Mouse (Mus musculus) adrenal gland, adult 18-20 months (tissue): ENCODE data around the gene Ttyh3. TPM values are rescaled to one million over a fixed set of nuclear protein-coding genes. Genes with fewer than 3 reads are reported as not detected.
A peak's percentile ranks its signal among the peaks of the same experiment; 100 is the strongest.
"Not testable (repeated sequence)": the region's sequence is repeated elsewhere in the genome, so short reads cannot be mapped to it uniquely, and the experiment has no call there.

ENCODE experiments used
- DNase-seq, 2 experiments: peaks; one replicate each; pipeline ENCODE4 v3.0.0; 2021 to 2022; ENCODE audit warnings: low spot score in 2 of 2
- long read RNA-seq, 2 experiments: library from polyadenylated mRNA; stranded (forward); transcript quantifications; one replicate each; pipeline ENCODE4 v2.0.0; 2021
- total RNA-seq, 2 experiments: library from RNA; stranded (reverse); gene quantifications; 1 replicate in 1 of 2; 2 replicates in 1 of 2; pipeline ENCODE4 v1.2.3; 2021

Gene Ttyh3
- 10 to 100 TPM; 26.5 to 70.6 TPM for total RNA-seq
- long read RNA-seq, experiment 1, full-length matches to known transcripts = 5 of 12 reads
- long read RNA-seq, experiment 1, partial matches to known transcripts = 2 of 12 reads
- long read RNA-seq, experiment 1, other reads (novel, unspliced or antisense) = 5 of 12 reads
- long read RNA-seq, experiment 2, partial matches to known transcripts = 0 of 11 reads
- long read RNA-seq, experiment 2, other reads (novel, unspliced or antisense) = 11 of 11 reads

DNA sequence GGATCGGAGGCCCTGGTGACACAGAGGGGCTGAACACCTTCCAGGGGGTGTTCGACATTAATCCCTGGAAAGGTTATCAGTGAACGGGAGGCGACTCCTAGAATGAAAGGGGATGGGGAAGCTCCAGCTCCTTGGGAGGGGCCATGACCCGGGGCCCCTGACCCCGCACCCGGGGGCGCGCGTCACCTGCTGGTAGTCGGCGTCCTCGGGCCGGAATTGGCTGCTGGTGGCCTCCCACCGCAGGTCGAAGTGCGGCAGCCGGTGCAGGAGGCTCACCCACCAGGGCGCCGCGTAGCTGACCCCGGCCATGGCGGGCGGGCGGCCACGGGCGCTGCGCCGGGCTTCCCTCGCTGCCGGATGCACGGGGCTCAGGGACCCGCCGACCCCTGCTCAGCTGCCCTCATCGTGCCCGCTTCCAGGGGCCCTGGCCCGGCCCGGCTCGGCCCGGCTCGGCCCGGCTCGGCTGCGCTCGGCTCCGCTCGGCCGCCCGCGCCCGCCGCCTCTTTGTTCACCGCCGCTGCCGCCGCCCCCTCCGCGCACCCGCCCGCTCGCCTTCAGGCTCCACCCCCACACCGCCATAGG lies at the start of gene Ttyh3:
Gene Ttyh3 (minus strand): TSS at position 513 of the 582 bp plus-strand sequence.
- DNase-seq = no peak

DNA sequence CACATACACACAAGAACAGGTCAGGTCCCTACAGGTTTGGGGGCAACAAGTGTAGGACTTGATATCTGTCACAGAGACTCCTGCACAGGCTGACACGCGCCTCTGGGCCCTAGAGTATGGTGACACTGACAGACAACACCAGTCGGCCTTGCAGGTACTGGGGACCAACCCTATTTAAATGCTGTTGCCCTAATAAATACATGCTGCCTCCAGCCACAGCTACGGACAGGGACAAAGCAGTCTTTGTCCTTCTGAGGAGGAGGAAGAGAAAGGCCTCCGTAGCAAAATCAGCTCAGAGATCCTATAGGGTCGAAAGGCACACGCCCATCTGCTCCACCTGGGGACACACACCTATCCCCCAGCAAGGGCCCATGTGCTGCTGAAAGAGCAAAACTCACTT lies 47.2 kb upstream of the Ttyh3 start:
- no peak for DNase-seq

DNA sequence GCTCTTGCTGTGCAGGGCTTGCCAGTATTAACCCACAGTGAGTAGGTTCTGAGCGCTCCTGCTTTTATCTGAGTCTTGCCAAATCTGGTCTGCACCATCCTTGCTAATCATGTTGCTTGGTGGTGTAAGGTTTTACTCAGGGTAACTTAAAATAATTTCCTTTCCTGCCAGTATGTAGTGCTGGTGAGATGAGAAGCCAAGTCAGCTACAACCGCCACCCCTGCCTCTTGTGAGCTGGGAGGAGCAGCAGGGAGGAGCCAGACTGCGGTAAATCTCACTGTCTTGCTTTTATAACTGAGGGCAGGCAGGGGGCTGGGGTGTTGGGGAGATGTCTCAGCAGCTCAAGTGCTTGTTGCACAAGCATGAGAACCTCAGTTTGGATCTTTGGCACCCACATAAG lies 39.6 kb upstream of the Ttyh3 start:
- no peak for DNase-seq

DNA sequence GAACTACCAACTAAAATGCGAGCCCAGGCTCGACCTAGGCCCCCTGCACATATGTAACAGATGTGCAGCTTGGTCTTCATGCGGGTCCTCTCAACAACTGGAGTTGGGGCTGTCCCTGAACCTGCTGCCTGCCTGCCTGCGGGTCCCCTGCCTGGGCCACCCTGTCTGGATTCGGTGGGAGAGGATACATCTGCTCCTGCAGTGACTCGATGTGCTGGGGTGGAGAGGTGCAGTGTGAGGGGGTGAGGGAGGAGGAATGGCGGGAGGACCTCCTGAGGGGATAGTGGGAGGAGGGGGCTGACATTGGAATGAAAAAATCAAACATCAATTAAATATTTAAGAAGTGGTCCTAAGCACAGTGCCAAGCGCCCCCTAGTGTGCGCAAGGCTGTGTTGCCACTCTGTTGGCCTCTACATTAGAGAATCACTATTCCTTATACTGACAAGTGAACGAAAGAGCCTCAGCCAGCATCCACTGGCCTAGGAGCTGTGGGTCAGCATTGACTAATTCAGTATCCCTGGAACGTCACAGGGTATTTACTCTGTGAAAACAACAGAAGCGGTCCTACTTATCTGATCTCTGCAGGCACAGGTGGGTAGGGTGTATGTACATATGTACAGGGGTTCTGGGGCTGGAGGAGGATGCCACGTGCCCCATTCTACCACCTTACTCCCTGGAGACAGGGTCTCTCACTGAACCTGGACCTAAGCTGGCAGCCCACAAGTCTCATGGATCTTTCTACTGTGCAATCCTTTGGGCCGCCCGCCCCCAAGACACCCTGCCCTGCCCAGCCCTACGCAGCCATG lies 35.7 kb upstream of the Ttyh3 start:
- DNase-seq = peak; percentile 29 to 46

DNA sequence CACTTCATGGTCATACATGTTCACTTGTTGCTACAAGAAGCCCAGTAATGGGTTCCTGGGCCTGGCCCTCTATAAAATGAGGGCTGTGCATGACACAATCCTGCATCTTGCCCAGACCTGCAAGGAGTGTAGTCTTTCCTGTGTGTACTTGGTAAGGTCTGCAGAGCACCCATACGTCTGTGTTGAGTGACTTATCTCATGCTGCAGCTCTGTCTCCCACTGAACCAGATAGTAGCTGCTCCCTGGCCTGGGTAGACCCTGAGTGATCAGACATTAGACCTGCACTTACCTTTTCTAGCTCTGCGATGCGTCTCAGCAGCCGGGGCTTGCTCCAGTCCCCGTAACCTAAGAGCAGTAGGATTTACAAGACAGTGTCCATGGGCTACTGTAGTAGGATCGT lies 33.3 kb upstream of the Ttyh3 start:
- DNase-seq = no peak

DNA sequence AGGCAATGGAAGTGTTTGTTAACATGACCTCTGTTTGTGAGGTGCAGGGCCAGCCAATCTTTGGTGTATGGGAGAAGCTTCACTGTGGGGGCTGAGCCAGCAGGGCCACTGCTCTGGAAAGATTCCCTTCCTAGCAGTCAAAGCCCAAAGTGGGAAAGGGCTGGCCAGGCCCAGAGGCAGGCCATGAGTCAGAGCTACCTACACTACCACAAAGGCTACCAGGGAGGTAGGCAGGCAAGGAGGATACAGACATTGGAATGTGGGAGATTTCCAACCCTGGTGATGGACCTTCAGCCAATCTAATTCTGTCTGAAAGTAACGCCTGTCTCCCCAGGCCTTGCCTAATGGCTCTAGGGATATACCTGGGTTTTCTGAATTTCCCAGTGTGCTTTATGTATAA lies 32.1 kb upstream of the Ttyh3 start:
- no peak for DNase-seq

DNA sequence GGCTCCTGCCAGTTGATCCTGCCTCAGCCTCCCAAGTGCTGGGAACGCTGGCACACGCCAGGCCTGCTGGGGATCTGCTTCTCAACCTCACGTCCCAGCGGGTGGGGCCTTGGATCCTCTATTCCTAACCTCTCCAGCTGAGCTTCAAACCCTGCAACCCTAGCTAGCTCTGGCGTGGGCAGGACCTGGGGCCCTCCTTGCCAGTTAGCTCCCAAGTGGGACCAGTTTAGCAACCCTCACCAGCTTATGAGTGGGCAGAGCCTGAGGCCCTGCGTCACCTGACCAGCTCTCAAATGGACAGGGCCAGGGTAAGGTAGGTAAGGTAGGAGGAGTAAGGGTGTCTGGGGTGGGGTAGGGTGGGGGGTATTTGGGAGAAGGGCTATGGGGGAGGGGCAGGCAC lies 31.2 kb upstream of the Ttyh3 start:
- DNase-seq = no peak

DNA sequence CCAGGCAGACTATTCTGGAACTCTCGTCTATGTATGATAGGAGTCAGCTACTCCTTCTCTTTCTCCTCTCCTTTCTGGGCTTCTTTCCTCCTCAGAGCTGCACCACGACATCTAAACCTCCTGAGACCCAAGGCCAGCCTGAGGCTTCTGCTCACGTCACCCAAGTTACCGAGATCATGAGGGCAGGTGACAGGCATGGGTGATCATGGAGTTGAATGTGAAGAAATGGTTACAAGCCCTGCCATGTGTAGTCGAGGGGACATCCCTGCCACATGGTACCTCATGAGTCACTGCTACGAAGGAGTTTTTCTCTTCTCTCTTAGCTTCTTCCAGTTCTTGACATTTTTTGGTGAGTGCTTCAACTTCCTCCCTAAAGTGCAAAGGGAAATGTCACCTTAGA lies 28.3 kb upstream of the Ttyh3 start:
- DNase-seq = no peak

DNA sequence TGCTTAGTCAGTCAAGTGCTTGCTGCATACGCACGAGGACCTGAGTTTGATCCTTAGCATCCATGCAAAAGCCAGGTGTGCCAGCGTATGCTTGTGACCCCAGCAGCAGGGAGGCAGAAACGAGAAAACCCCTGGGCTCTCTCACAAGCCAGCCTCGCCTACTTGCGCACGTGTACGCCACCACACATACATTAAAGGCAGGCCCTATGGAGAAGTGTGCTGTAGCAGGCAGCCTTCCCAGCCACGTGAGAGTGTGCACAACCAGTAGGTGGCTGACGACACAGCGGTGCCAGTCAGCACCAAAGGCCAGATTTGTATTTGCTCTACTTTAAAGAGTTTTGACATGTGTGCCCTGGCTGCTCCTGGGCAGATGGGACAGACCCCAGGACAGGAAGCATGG lies 26.8 kb upstream of the Ttyh3 start:
- no peak for DNase-seq

DNA sequence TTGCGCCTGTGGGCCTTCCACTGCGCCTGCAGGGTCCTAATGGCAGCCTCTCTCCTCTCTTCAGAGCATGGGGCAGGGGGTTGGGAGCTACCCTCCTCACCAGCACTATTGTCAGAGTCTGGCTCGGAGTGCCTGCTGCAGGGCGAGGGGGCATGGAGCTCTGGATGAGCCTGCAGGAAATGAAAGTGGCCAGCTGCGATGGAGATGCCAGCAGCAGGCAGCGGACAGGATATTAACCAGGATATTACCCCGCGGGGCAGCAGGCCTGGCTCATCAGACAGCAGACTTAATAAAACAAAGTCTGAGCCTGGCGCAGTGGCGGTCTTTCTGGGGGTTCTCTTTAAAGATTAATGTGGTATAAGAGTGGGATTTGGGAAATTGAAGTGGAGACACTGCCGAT lies 26.2 kb upstream of the Ttyh3 start:
- no peak for DNase-seq

DNA sequence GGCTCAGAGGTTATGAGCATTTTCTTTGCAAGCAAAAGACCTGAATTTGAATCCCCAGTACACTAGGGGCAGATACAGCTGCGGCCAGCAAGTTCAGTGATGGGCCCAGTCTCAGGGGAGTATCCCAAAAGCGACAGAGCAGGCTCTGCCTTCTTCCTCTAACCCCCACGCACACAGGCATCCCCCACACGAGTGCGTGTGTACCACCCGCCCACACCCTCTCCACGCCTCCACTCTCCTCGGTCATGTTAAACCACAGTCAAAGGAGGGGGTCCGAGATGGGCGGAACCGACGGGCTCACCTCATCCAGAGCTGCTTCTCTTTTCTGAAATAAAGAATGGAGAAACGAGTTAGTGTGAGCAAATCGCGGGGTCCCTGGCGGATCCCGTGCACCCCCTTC lies 25.2 kb upstream of the Ttyh3 start:
- no peak for DNase-seq

DNA sequence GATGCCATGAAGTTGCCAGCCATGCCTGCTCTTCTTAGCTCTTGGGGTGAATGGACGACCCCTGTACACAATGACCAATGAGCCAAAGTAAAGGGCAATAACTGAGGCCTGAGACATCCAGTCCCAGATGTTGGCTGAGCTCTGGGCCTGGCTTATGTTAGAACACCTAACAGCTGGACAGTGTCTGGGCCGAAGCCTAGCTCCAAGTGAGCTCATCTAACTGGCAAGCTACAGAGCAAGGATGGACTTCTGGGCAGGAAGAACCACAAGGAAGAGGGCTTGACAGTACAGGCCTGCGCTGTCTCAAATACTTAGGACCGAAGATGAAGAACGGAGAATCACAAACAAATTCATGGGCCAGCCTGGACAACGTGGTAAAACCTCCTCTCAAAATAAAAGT lies 23.8 kb upstream of the Ttyh3 start:
- DNase-seq = not testable (repeated sequence)

DNA sequence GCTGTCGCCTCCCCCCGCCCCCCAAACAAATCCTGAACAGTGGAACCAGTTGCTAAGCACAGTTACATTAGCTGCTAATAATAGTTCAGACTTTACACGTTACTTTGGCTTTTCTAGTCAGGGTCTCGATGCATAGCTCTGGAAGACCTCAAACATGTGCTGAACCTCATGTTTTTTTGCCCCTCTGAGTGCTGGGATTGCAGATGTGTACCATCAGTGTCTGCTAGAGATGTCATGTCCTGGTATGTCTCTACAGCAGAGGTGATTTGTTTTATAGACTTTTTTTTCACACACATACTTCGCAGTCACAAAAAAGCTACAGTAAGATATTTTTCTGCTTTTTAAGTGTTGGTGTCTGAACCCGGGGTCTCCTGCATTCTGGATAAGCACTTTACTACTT lies 23.3 kb upstream of the Ttyh3 start:
- DNase-seq = no peak

DNA sequence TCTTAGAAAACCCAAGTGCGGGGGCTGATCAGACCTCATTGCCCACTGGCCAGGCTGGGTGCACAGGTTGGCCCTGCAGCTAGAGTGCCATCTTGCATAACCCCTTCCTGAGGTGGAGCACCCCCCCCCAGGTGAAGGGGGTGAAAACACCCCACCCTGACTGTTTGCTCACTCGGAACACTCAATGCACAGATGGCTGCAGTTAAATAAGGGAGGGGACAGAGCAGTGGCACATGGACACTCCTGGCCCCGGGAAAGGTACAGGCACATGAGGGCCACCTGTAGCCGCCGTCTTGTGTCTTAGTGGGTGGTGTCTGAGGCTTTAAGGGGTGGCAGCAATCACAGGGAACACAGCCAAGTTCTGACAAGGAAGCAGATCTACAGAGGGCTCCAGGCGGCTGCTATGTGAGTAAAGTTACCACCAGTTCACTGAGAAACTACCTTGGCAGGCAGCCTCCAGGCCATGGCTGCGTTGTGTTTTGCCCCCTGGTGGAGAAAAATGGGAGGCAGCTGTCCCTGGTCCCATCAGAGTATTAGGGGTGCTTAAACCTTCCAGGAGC lies 14.9 kb upstream of the Ttyh3 start:
- DNase-seq = peak; percentile 64 to 65

DNA sequence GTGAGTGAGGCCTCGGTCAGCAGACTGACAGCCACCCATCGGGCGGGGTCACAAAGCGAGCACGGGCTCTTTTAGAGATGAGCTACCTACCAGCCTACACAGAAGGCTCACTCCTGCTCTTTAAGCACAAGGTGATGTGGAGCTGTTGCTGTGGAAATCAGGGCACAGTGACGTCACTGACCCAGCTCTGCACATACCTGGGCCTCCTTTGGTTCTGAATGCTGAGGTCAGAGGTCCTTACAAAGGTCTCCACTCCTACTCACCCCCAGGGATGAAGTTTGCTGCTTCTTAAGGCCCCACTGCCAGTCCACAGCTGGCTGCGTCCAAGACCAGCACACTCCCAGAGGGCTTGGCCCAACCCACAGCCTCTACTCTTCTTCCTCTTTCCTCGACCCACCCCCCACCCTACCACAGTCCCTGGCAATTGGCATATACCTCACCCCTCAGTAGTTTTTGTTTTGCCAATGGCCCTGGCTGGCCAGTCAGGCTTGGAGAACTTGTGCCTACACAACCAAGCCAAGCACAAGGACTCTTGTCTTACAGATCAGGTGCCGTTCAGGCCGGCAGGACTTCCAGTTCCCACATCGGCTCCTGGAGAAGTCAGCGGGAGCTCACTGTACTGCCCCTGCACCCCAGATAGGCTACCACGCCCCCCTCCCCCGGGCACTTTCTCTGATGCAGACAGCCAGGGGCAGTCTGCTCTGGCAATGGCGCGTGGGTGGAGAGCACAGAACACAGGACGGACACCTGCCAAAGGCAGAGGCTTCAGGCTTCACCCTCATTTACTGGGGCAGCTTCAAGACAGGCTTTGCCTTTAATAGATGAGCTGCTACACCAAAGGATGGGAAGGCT lies 14.1 kb upstream of the Ttyh3 start:
- DNase-seq = no peak

DNA sequence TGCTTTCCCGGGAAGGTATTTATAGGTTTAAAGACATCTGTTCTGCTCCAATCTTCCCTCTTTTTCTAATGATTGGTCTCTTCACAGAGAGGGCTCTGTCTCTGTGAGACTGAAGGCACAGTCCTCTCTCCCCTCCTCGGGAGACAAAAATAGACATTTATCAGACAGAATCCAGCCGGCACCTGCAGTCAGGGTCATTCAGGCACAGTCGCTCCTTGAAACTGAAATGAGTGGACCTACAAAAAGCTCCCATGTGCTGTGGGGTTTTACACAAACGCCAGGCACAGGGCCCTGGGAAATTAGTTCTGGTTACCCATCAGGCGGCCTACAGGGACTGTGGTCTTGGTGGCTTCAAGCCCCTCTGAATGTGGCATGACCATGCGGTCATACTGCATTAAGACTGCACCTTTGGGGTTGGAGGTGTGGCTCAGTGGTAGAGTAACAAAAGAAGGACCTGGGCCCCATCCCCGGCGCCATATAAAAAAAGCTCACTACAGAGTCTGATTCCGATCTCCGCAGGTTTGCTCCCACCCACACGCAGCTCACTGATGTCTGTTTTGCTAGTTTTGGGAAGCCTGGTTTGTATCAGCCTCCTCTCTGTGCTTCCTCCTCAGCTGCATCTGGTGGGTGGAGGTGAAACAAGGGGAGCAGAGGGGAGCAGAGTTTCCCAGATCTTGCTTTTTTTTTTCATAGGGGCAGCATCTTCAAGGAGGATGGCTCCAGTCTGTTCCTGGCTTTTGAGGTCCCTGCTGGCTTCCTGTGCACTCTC lies 13.2 kb upstream of the Ttyh3 start:
- DNase-seq = no peak

DNA sequence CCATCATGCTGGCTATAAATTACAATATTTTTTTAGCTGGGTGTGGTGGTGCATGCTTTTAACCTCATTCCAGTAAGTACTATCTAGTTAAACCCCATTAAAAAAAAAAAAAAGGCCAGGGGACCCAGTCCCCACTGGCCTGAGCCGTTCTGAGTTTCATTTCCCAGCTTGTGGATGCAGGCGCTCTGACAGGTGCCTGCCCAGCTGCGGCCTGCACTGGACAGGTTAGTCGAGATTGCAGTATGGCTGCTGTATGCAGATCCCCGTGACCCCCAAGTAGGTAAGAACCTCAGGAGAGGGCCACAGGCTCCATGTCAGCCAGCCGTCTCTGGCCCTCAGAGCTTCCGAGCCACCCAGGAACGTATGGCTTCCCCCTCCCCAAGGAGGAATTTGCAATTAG lies 12.6 kb upstream of the Ttyh3 start:
- DNase-seq = no peak

DNA sequence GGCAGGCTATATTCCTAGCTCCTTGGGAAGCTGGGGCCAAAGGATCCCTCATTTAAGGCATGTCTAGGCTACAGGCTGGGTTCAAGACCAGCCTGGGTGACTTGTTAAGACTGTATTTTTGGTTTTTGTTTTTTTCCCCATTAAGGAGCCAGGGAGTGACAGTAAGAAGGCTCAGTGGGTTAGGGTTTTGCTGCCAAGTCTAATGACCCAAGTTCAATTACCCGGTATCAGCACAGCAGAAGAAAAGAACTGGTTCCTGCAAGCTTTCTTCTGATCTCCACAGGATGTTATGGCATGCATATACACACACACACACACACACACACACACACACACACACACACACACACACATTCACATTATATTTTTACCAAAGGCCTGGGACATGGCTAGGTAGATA lies 11.6 kb upstream of the Ttyh3 start:
- no peak for DNase-seq

DNA sequence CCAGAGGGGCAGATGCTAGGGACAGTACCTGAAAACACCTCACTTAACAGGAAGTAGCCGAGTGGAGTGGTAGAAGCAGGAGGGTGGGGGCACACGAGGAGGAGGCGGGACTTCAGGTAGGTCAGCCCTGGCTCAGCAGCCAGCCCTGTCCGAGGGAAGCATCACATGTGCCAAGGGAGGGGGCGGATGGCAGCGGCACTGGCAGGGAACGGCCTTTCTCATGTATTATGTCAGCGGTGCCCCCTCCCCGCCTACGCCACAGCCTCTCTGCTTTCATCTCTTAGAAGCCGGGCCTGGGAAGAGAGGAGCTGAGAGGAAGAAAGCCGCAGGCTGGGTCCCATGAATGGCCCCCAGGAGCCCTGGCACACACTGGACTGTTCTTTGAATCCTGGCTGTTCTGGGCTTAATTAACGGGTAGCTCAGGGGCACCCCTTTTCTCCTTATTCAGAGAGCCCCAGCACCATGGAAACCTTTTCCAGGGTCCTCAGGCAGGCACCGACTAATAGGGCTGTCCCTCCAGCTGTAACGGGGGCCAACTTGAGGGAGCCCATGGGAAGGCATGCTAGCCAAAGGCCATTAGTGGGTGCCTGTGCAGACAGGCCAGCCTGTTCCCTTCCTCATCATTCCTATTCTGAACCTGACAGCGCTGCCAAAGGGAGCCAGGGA lies 10.9 kb upstream of the Ttyh3 start:
- no peak for DNase-seq
